Mouse (Mus musculus): Measurements from ENCODE around the gene Pfkfb3. TPM values are rescaled to one million over a fixed set of nuclear protein-coding genes. Genes with fewer than 3 reads are reported as not detected.
A peak's percentile ranks its signal among the peaks of the same experiment; 100 is the strongest.

Pfkfb3 gene
- total RNA-seq, 2 experiments from 2014 or later, result 41.1 to 45.4 TPM

DNA sequence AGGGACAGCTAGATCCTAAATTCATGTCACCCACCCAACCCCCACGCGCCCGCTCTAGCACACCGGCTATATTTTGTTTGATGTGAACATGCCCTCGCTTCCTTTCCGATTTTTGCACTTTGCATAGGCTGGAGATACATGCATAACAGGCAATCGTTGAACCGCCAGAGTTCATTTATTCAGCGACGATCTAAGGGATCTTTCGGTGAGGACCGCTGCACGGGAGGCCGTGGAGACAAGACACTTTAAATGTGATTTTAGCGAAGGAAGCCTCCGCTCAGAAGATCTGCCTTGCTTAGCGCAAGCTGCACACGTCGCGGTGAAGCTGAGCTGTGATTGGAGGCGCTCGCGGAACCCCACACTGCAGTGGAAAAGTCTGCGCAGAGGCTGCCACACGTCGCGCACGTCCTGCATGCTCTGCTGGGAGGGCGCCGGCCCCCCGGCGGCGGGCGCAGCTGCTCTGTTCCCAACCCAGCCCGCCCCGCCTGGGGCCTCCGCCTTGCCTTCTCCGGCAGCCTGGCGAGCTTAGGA is 50.9 kb downstream of the Pfkfb3 start:
- peak; percentile 69 to 79 for DNase-seq (ENCODE audit: low spot score in 2 of 2)

DNA sequence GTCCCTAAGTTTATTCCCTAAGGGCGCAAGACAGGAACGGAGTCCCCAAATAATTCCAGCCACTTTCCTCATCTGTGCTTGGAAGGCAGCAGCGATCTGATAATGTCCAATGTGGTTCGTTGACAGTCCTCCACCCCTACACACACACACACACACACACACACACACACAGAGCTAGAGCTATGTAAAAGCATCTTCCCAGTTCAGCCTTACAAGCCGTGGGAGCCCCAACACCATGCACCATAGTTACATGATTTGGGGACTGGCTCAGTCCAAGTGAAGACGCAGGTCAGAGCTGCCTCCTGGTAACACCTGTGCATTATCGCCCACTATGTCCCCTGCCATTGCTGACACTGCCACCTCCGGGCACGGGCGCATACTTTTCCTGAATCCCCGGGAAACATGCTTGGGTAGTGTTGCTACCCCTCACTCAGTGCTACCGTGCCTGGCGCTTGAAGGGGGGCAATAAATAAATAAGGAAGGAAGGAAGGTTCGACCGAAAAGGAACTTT is 51.6 kb downstream of the Pfkfb3 start:
- DNase-seq (ENCODE audit: low spot score in 2 of 2), result no peak

DNA sequence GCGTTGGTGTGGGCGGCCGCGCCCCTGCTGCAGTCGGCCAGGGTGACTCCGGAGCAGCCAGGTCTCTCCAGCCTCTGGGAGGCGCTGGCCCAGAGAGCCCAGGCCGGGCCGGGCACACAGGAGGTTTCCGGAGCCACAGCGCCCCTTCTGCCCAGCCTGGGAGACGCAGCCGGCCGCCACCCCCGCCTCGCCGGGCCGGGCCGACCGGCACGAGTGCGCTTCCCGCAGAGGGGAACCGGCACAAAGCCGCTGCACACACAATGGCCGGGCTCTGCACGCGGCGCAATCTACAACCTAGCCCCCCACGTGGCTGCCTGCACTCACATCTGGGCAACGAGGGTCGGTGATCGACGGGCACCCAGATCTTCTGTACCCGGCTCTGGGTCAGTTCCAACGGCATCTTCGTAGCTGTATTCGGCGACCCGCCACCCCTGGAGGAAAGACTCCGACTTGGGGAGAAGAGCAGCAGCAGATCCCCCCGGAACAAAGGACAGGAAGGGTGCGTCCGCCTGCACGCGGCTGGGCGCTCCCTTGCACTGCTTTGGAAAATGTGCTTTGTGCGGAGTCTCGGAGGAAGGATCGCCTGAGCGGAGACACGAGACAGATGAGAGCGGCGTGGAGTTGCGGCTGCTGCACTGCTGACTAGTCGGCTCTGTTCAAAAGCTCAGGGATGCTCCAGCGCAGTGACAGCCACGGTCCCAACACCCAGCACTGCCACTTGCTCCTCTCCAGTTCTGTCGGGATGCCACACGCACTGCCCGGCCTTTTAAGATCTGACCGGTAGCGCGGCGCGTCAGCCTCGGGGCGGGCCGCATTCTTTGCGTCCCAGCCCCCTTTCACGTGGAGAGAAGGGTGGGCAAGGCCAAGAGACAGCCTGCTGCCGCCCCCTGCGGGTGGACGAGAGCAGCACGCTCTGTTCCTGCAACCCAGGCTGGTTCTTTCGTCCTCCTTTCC is 52.3 kb downstream of the Pfkfb3 start:
- DNase-seq (ENCODE audit: low spot score in 2 of 2), result peak; percentile 96 to 97

DNA sequence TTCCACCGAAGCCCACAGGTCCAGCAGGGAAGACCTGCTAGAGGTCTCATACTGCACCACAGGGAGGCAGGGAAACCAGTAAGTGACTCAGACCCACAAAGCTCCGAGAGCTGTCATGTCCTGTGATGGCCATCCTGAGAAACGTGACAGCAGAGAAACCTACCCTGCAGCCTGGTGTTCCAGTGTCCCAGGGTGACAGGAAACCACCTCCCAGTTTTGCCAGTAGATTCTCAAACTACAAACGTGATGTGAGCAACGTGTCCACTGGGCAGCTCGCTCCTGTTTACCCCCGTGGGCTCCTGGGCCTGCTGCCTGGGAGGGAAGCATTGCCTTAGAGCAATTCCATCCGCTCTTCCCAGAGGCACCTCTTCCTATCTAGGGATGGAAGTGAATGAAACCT is 53.2 kb downstream of the Pfkfb3 start:
- no peak for DNase-seq (ENCODE audit: low spot score in 2 of 2)

DNA sequence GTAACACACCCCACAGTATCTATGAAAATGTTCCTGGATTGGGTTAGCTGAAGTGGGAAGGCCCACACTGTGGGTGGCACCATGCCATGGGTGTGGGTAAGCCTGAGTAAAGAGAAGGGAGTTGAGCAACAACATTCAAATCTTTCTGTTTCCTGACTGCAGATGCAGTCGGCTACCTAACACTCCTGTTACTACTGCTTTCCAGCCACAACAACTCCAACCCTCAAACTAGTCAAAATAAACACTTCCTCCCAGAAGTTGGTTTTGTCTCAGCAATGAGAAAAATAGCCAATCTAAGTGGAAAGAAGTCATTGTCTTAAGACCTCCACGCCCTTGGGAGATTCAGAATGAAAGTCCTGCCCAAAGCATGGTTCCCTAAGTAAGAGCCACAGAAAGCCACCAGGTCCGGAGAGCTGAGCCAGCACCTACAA is 57.3 kb downstream of the Pfkfb3 start:
- peak; percentile 62 to 75 for DNase-seq (ENCODE audit: low spot score in 2 of 2)

DNA sequence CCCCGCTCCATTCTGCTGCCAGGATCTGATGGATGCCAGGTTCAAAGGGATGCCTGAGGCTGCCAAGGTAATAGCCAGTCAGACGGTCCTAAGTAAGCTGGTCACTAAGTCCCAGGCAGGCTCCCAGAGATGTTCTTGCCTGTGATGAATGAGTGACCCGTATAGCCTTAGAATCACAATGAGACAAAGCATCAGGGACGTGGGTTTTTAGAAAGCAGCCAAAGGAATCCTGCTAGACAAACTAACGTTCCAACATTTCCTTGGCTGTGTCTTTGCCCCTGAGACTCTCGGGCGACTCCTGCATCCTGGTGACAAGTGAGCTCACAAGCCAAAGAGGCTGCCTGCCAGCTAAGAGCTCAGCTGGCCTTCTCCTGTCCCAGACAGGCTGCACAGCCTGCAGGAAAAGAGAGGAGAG is 59.0 kb downstream of the Pfkfb3 start:
- peak; percentile 51 to 70 for DNase-seq (ENCODE audit: low spot score in 2 of 2)

DNA sequence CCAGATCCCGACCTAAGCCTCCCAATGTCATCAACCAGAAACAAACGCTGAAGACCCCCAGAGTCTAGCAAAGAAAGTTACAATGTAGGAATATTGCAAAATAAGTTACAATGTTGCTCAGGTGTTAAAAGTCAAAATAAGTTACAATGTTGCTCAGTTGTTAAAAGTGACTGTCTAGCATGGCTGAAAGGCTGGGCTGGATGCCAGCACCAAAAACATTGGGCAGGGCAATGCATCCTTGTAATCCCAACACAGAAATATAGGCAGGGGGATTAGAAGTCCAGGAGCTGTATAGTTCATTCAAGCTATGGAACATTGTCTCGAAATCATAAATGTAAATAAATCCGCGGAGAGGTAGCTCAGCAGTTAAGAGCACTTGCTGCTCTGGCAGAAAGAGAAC is 61.0 kb downstream of the Pfkfb3 start:
- no peak for DNase-seq (ENCODE audit: low spot score in 2 of 2)

DNA sequence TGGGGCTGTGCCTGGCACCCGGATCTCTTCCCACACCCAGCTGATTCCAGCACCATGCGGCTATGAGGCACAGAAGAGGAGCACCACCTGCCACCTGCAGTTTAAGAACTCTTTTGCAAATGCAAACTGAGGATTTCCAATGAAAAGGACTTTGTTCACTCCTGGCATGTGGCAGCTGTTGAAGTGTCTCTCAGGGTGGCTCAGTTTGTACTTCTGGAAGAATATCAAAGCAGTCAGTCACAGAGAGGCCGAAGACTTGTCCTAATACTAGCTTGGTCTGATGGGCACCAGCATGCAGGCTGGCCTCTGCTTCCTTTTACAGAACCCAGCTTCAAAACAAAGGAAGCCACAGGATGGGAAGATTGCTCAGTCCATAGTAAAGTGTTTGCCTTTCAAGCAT is 62.4 kb downstream of the Pfkfb3 start:
- no peak for DNase-seq (ENCODE audit: low spot score in 2 of 2)

DNA sequence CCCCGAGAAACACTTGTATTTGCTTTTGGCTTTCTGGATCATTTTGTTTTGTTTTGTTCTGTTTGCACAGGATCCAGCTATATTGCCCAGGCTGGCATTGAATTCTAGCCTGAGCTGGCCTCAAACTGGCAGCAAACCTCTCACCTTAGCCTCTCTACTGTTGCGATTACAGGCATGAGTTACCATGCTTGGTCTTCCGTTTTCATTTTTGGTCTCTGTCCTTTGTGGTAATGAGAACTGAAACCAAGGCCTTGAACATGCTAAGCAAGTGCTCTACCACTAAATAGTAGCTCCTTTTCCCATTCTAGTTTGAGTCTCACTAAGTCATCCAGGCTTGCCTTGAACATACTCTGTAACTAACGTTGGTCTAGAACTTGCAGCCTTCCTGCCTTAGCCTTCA is 63.3 kb downstream of the Pfkfb3 start:
- DNase-seq (ENCODE audit: low spot score in 2 of 2), result no peak

DNA sequence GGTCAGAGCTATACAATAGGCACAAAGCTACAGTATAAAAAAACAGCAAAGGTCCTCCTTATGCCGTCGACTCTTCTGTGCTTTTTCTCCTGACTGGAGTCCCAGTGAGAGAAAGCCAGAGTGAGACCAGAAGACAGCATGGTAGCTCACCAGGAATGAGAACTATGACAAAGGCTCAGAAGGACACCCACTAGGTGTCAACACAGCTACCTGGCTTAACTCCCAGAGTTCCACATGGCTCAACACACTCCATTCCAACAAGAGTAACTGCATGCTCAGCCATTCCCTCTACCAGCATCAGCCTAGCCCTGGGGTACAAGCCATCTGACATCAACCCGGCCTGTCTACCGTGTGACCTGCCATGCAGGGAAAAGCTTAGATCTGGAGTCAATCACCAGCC is 70.7 kb downstream of the Pfkfb3 start:
- no peak for DNase-seq (ENCODE audit: low spot score in 2 of 2)

DNA sequence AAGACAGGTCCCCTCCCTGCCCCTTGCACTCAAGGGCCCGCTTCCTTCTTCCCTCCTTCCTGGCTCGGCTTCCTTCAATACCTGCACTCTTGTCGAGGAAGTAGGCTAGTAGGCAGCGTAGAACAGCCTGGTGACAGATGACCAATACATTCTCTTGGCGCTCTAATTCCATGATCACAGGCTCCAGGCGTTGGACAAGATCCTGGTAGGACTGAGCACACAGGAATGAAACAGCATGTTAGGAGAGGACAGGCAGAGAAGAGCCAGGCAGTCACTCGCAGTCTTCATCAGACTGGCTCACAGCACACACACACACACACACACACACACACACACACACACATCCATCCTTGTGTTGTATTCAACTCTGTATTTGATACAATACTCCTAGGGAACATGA is 71.5 kb downstream of the Pfkfb3 start:
- no peak for DNase-seq (ENCODE audit: low spot score in 2 of 2)

DNA sequence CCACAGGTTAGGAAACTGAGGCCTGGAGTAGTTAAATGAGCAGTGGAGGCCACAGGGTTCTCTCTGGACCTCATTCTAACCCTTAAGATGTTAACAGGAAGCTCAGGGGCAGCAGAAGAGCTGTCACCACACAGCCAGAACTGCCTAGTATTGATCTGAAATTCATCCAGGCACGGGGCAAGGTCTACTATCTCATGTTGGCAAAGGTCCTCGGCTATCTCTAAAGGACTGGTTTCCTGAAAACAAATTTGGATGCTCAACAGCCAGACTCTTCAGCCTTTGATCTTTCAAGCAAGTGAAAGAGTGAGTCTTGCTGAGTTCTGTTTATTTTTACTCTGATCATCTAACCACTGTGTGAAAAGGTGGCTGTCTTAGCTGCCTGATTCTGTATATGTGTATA is 74.9 kb downstream of the Pfkfb3 start:
- DNase-seq (ENCODE audit: low spot score in 2 of 2), result no peak

DNA sequence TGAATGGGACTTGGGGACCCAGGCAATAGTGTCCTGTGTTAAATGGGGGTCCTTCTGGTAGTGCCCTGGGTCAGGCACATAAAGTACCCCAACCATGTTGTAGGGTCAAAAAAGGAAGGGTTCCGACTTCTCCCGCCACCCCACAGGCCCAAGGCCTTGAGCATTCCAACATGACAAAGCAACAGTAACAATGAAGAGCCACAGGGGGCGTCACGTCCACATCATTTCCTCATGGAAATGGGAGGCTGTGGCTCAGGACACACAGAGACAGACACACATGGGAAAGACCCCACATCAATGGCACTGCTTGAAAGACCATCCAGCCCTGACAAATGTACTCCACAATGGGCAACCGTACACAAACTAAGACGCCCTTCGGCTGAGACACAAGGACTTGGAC is 78.6 kb downstream of the Pfkfb3 start:
- DNase-seq (ENCODE audit: low spot score in 2 of 2), result no peak

DNA sequence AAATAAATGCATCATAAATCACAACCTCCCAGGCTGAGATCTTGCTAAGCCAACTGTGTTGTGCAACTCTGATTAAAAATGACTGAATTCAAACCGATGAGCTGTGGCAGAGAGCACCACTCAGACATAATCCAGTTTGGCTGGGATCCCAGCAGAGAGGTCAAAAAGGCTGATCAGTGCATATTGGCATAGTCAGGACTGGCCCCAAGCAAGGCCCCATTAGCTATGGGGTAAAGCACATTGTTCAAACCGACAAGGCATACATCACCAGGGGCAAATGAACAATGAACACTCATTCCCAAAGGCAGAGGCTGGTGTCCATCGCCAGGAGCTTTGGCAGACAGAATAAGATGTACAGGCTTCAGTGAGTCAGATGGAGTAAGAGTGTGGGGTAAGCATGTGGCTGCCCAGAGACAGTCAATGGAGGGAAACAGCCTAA is 89.2 kb downstream of the Pfkfb3 start:
- no peak for DNase-seq (ENCODE audit: low spot score in 2 of 2)

DNA sequence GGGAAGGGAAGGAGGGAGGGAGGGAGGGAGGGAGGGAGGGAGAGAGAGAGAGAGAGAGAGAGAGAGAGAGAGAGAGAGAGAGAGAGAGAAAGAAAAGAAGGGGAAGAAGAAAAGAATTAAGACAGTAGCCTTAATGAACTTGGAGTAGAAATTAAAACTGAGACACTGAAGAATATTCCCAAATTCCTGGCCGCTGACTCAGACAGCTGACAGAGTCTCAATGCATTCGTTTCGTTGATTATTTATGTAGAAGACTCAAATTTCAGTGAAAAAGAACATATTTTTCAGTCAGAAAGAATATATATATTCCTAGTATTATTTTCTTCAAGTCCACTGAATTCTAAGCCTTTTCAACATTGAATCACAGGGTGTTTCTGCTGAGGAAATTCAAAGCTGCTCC is 92.9 kb downstream of the Pfkfb3 start:
- no peak for DNase-seq (ENCODE audit: low spot score in 2 of 2)

DNA sequence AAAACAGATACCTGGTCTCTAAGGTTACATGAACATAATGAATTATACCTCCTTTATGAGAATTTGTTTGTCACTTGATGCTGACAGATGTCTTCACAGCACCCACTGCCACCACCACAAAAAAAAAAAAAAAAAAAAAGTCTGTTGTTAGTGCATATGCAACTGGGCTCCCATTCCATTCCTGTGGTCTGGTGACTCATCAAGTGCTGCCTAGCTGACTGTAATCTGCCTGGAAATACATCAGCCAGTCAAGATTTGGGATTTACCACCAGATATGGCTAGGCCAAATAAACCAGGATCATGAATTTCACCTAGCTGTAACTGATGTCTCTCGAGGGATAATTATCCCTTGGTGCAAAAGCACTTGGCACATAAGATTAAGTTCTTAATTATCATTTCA is 95.4 kb downstream of the Pfkfb3 start:
- no peak for DNase-seq (ENCODE audit: low spot score in 2 of 2)

DNA sequence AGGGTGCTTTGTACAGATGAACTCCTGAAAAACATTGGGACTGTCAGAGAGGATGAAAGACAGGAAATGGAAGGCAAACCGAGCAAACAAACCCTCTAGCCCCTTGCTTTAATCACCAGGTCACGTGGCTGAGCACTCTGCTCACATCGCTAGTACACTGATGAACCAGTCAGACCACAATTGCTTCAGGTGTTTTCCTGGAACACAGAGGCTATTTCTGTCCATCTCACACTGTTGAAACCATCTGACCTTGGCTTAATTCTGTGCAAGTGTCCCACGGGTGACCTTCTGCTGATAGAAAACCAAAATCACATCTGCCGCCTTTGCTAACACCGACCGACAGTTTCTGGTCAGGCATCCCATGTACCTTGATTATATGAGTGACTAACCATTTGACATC is 96.0 kb downstream of the Pfkfb3 start:
- DNase-seq (ENCODE audit: low spot score in 2 of 2), result no peak

DNA sequence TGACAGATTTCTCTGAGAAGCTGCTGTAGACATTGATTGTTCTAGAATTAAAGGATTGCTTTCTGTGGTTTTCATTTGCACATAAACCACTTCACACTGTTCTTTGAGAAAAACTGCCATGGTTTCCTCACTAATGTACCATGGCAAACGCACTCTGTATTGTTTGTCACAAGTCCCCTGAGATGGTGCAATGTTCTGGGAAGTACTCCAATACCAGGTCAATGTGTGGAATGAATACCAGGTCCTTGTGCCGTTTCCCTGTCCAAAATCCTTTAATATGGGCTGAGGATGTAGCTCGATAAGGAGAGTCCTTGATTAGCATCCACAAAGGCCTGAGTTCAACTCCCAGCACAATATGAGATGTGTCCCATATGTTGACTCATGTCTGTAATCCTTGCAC is 105.2 kb downstream of the Pfkfb3 start:
- DNase-seq (ENCODE audit: low spot score in 2 of 2), result no peak

DNA sequence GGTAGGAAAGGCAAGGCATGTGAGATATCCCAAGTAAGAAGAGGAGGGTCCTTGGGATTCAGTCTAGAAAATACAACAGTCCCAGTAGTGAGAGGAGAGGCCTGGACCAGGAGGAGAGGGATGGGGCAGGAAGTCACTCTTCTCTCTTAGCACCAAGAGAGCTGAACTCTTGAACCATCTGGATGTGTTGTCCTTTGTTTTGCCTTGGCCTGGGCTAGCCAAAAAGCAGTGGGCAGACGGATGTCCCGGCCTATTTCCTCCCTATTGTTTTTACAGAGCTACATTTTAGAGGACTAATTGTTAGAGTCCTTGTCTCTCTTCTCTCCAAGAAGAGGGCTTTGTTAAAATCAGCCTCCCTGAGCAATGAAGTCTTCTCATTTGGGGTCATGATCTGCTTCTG is 106.0 kb downstream of the Pfkfb3 start:
- no peak for DNase-seq (ENCODE audit: low spot score in 2 of 2)

DNA sequence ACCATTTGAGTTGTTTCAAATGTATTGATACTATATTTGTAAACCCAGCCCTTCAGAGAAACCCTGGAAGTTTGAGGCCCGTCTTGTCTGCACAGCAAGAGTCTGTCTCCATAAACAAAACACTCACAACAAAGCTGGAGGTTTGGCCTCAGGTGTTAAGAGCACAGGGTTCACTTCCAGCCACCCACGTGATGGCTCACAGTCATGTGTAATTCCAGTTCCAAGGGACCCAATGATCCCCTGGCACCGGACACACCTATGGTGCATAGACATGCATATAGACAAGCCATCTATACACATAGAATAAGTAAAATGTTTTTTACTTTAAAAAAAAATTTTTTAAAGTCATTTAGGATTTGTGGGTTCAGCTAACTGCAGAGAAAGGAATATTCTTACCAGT is 108.2 kb downstream of the Pfkfb3 start:
- no peak for DNase-seq (ENCODE audit: low spot score in 2 of 2)

DNA sequence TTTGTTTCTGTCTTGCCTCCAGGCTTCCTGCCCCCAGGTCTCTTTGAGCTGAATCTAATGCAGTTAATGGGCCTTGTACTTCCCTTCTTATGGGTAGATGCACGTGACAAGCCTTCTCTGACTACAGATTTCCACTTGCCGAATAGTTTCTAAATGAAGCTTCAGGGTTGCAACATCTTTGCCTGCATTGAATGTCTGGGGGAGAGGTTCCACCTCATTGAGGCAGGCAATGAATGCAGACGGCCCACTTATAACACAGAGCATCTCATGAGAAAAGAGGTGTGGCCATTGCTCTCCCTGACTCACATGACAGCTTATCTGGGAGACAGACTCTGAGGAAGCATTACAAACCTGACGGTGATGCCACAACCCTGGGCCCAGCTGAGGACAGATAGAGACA is 112.0 kb downstream of the Pfkfb3 start:
- DNase-seq (ENCODE audit: low spot score in 2 of 2), result no peak

DNA sequence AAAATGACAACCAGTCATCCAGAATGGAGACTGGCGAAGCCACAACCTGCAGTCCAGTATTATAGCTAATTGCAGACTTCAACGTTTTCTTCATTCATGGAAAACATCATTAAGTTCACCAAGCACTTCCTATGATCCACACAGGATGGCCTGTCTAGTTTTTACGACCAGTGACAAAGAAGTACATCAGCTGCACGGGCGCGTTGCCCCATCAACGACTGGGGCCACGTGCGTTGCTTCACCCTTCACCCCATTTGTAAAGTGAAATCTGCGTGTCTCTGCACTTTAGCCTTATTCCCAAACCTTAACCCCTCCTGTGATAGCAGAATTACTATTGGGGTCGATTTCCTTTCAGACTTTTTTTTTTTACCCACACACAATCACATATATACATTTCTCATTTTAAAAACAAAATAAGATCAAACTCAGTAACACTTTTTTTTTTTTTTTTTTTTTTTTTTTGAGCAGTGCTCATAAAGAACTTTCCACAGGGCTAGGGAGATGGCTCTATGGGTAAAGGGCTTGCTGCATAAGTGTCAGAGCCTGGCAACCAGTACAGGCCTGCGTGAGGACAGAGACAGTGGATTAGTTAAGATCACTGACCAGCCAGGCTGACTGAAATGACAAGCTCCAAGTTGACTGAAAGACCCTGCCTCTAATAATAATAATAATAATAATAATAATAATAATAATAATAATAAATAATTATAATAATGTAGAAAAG is 115.5 kb downstream of the Pfkfb3 start:
- no peak for DNase-seq (ENCODE audit: low spot score in 2 of 2)

Measured in layer of hippocampus, postnatal 10 days (tissue).